11 mouse cellular contexts compared by ENCODE assay signal in genomic region chr2:156787776-156788105, GRCm38 (mm10). TPM values are rescaled to one million over a fixed set of nuclear protein-coding genes. Genes with fewer than 3 reads are reported as not detected.
A peak's percentile ranks its signal among the peaks of the same experiment; 100 is the strongest.
DNase-seq lines count a peak whose midpoint lies in the region; ATAC-seq and TF ChIP-seq lines count a peak whose summit lies in the region.
"Had no signal": no experiment of that assay in that cellular context is flagged by ENCODE, and none has a peak within 500 bp of the region (broad histone marks: within the 10 kb centered on the region; RNA-seq: fewer than 3 reads in every experiment).

No protein-coding gene starts in this region.

- H3K27ac ChIP-seq in heart, adult 2 months: no peak overlapping the region
- no peak overlapping the region for H3K27ac ChIP-seq in midbrain, postnatal 0 days (ENCODE audit: low read depth, low read length)
- H3K27ac ChIP-seq in midbrain, embryonic 15.5 days: no peak overlapping the region
- H3K27ac ChIP-seq in bone marrow, adult 2 months (ENCODE audit: control insufficient read depth, insufficient read depth, low read depth, low read length, poor library complexity): no peak overlapping the region
- no peak overlapping the region for H3K27ac ChIP-seq in stomach, postnatal 0 days (replicated peaks)
- H3K27ac ChIP-seq: liver, embryonic 15.5 days; neural tube, embryonic 12.5 days had no signal

- no peak overlapping the region for H3K4me2 ChIP-seq in midbrain, postnatal 0 days (ENCODE audit: low read depth, low read length, poor library complexity, severe bottlenecking)
- no peak overlapping the region for H3K4me2 ChIP-seq in midbrain, embryonic 15.5 days
- no peak overlapping the region for H3K4me2 ChIP-seq in stomach, postnatal 0 days (replicated peaks; ENCODE audit: low read depth)
- H3K4me2 ChIP-seq: liver, embryonic 15.5 days; neural tube, embryonic 12.5 days had no signal

- TF ChIP-seq CTCF in heart, adult 2 months (IDR thresholded peaks at IDR 0.05): peak; percentile 61
- TF ChIP-seq CTCF in midbrain, postnatal 0 days (IDR thresholded peaks at IDR 0.05): peak; percentile 56
- peak; percentile 38; the same call in 1 of the 2 replicates for TF ChIP-seq CTCF in bone marrow, adult 2 months (IDR thresholded peaks at IDR 0.05; ENCODE audit: control insufficient read depth, insufficient read depth, low read length)
- peak; percentile 68 for TF ChIP-seq CTCF in stomach, postnatal 0 days (IDR thresholded peaks at IDR 0.05; ENCODE audit: low read depth)

- H3K27me3 ChIP-seq in heart, adult 2 months (ENCODE audit: control insufficient read depth, insufficient read depth, low read length): no peaks in the 10 kb centered on the region
- H3K27me3 ChIP-seq in midbrain, postnatal 0 days (ENCODE audit: insufficient read depth, low read length): no peaks in the 10 kb centered on the region
- no peaks in the 10 kb centered on the region for H3K27me3 ChIP-seq in midbrain, embryonic 15.5 days (replicated peaks)
- no peaks in the 10 kb centered on the region for H3K27me3 ChIP-seq in stomach, postnatal 0 days (ENCODE audit: control insufficient read depth, insufficient read depth, low read length)
- H3K27me3 ChIP-seq: liver, embryonic 15.5 days; neural tube, embryonic 12.5 days had no signal

- H3K4me1 ChIP-seq in heart, adult 2 months (ENCODE audit: control insufficient read depth, insufficient read depth, low read length): no peaks in the 10 kb centered on the region; the same call in 1 of the 2 replicates
- no peaks in the 10 kb centered on the region for H3K4me1 ChIP-seq in midbrain, postnatal 0 days (ENCODE audit: insufficient read depth, low read length)
- H3K4me1 ChIP-seq in midbrain, embryonic 15.5 days: no peaks in the 10 kb centered on the region
- no peaks in the 10 kb centered on the region for H3K4me1 ChIP-seq in bone marrow, adult 2 months (ENCODE audit: control insufficient read depth, insufficient read depth, low read length)
- H3K4me1 ChIP-seq in stomach, postnatal 0 days (replicated peaks; ENCODE audit: control insufficient read depth, insufficient read depth): no peaks in the 10 kb centered on the region
- H3K4me1 ChIP-seq: neural tube, embryonic 12.5 days had no signal

- H3K9ac ChIP-seq in heart, adult 2 months (ENCODE audit: low read depth, low read length): no peak overlapping the region
- no peak overlapping the region for H3K9ac ChIP-seq in midbrain, postnatal 0 days (replicated peaks; ENCODE audit: low read length, poor library complexity, severe bottlenecking)
- H3K9ac ChIP-seq in midbrain, embryonic 15.5 days: no peak overlapping the region
- no peak overlapping the region for H3K9ac ChIP-seq in stomach, postnatal 0 days (ENCODE audit: low read length)
- H3K9ac ChIP-seq: liver, embryonic 15.5 days; neural tube, embryonic 12.5 days had no signal

- no peak for TF ChIP-seq EP300 in heart, adult 2 months (IDR thresholded peaks at IDR 0.05; ENCODE audit: insufficient read depth, low read depth, low read length)
- TF ChIP-seq EP300 in stomach, postnatal 0 days (optimal IDR thresholded peaks at IDR 0.05): no peak

- intact Hi-C loops in heart, adult 2 months (cut with DNase I): no loop called here
- intact Hi-C loops in heart, postnatal 14 days (cut with DNase I): no loop called here

- H3K4me3 ChIP-seq in heart, adult 2 months: no peak overlapping the region
- no peak overlapping the region for H3K4me3 ChIP-seq in midbrain, postnatal 0 days (ENCODE audit: low read depth, low read length)
- no peak overlapping the region for H3K4me3 ChIP-seq in midbrain, embryonic 15.5 days
- H3K4me3 ChIP-seq in bone marrow, adult 2 months (replicated peaks; ENCODE audit: control insufficient read depth, low read depth, low read length): no peak overlapping the region
- H3K4me3 ChIP-seq in stomach, postnatal 0 days (ENCODE audit: low read depth, low read length): no peak overlapping the region
- H3K4me3 ChIP-seq: liver, embryonic 15.5 days; neural tube, embryonic 12.5 days had no signal

- DNase-seq in heart, adult 2 months: no peak
- DNase-seq in heart, postnatal 14 days: no peak
- DNase-seq in midbrain, postnatal 0 days (ENCODE audit: low spot score): no peak
- peak; percentile 11 for DNase-seq in stomach, postnatal 0 days (ENCODE audit: low spot score)
- DNase-seq in thymus, postnatal 14 days: no peak
- DNase-seq in layer of hippocampus, adult 8-10 months (ENCODE audit: low spot score in 2 of 2): no peak
- DNase-seq: cerebellum, adult 11-12 months had no signal

- 42% methylated on average over 3 of the region's 3 CpGs for WGBS in heart, adult 2 months
- WGBS in midbrain, postnatal 0 days: 37% methylated on average over 3 of the region's 3 CpGs
- WGBS in midbrain, embryonic 15.5 days: 46% methylated on average over 3 of the region's 3 CpGs
- WGBS in bone marrow, adult 2 months: 22% methylated on average over 3 of the region's 3 CpGs
- WGBS in stomach, postnatal 0 days: 48% methylated on average over 3 of the region's 3 CpGs

- H3K9me3 ChIP-seq in midbrain, postnatal 0 days (ENCODE audit: low read length): no peaks in the 10 kb centered on the region
- H3K9me3 ChIP-seq in midbrain, embryonic 15.5 days: peaks cover 11% of the 10 kb centered on the region; the same call in 1 of the 2 replicates
- 0 out of 2 replicates have a peak, but pooled peaks cover 5% of the 10 kb centered on the region for H3K9me3 ChIP-seq in stomach, postnatal 0 days (ENCODE audit: control insufficient read depth, low read length)
- H3K9me3 ChIP-seq: liver, embryonic 15.5 days had no signal

- ATAC-seq in midbrain, postnatal 0 days (ENCODE audit: low FRiP score): no peak
- no peak for ATAC-seq in midbrain, embryonic 15.5 days (replicated peaks)
- ATAC-seq in stomach, postnatal 0 days (ENCODE audit: low FRiP score, low TSS enrichment): no peak

- no peaks in the 10 kb centered on the region for H3K79me2 ChIP-seq in heart, adult 2 months (replicated peaks; ENCODE audit: control insufficient read depth, insufficient read depth, low read length)

- TF ChIP-seq POLR2A in heart, adult 2 months (IDR thresholded peaks at IDR 0.05; ENCODE audit: insufficient read depth, low read depth, low read length): no peak
- no peak for TF ChIP-seq POLR2A in bone marrow, adult 2 months (IDR thresholded peaks at IDR 0.05; ENCODE audit: borderline replicate concordance, control insufficient read depth, low read depth, low read length)

- H3K36me3 ChIP-seq in heart, adult 2 months (ENCODE audit: control insufficient read depth, insufficient read depth, low read length): no peaks in the 10 kb centered on the region
- H3K36me3 ChIP-seq in midbrain, postnatal 0 days (ENCODE audit: insufficient read depth, low read length): no peaks in the 10 kb centered on the region
- H3K36me3 ChIP-seq in midbrain, embryonic 15.5 days (replicated peaks): no peaks in the 10 kb centered on the region
- H3K36me3 ChIP-seq in stomach, postnatal 0 days (ENCODE audit: control insufficient read depth, insufficient read depth, low read length): no peaks in the 10 kb centered on the region
- H3K36me3 ChIP-seq: liver, embryonic 15.5 days; neural tube, embryonic 12.5 days had no signal

RNA-seq across cellular contexts. Expression of gene Myl9, which starts 12.5 kb away (rescaled TPM):
- 100 to 1,000 TPM in 1 of 2 experiments, 10 to 100 TPM in 1; 86.6 to 107 TPM for total RNA-seq in heart, adult 2 months (2021)
- 176 and 204 TPM in 2 replicates for polyA plus RNA-seq in heart, adult 2 months (2012; rRNA removed)
- 100 to 1,000 TPM; 274 to 290 TPM for total RNA-seq in heart, postnatal 14 days (2021)
- 27.4 and 30.7 TPM in 2 replicates for total RNA-seq in midbrain, postnatal 0 days (2014; rRNA removed)
- 33.8 and 38.4 TPM in 2 replicates for polyA plus RNA-seq in midbrain, postnatal 0 days (2015; fragmentation: Nextera tagmentation; extraction: Ambion mirVana)
- 41.2 and 41.6 TPM in 2 replicates for polyA plus RNA-seq in midbrain, embryonic 15.5 days (2015; fragmentation: Nextera tagmentation; extraction: Ambion mirVana)
- polyA plus RNA-seq in bone marrow, adult 2 months (2011; ENCODE audit: insufficient read depth, insufficient read length, low replicate concordance, missing spikeins): 59.5 and 110 TPM in 2 replicates
- polyA plus RNA-seq in stomach, postnatal 0 days (2015; fragmentation: Nextera tagmentation; extraction: Ambion mirVana): 2,268 and 2,333 TPM in 2 replicates
- total RNA-seq in layer of hippocampus, adult 8-10 months (2022): 10 to 100 TPM; 10.4 to 22.0 (median 16.4) TPM

RNA-seq across cellular contexts. Expression of gene Tgif2, which starts 52.1 kb away (rescaled TPM):
- under 1 TPM; 0.63 to 0.66 TPM for total RNA-seq in heart, adult 2 months (2021)
- 0.76 and 1.2 TPM in 2 replicates for polyA plus RNA-seq in heart, adult 2 months (2012; rRNA removed)
- total RNA-seq in heart, postnatal 14 days (2021): 1 to 10 TPM; 1.8 to 2.4 TPM
- total RNA-seq in midbrain, postnatal 0 days (2014; rRNA removed): 8.6 and 10.8 TPM in 2 replicates
- polyA plus RNA-seq in midbrain, postnatal 0 days (2015; fragmentation: Nextera tagmentation; extraction: Ambion mirVana): 6.9 and 8.2 TPM in 2 replicates
- polyA plus RNA-seq in midbrain, embryonic 15.5 days (2015; fragmentation: Nextera tagmentation; extraction: Ambion mirVana): 19.9 and 21.9 TPM in 2 replicates
- 3.1 and 5.5 TPM in 2 replicates for polyA plus RNA-seq in bone marrow, adult 2 months (2011; ENCODE audit: insufficient read depth, insufficient read length, low replicate concordance, missing spikeins)
- 11.9 and 13.3 TPM in 2 replicates for polyA plus RNA-seq in stomach, postnatal 0 days (2015; fragmentation: Nextera tagmentation; extraction: Ambion mirVana)
- total RNA-seq in layer of hippocampus, adult 8-10 months (2022): 1 to 10 TPM in 1 of 4 experiments, under 1 TPM in 3; 0.66 to 2.6 (median 0.82) TPM

Comparison
In these comparisons a context has a peak if more than half of its experiments do, and no peak if none do; other contexts are left out.
1. RNA of gene Myl9, which starts 12.5 kb away (polyA plus RNA-seq): 2,268 to 2,333 TPM in stomach, postnatal 0 days; 176 to 204 TPM in heart, adult 2 months, 59.5 to 110 TPM in bone marrow, adult 2 months, 41.2 to 41.6 TPM in midbrain, embryonic 15.5 days and 33.8 to 38.4 TPM in midbrain, postnatal 0 days; every median in the first group is over 10 times any median in the second.
2. Peak in every context shown above with its lines, with median percentiles within 50 percentile points of each other: CTCF ChIP-seq.